Mouse (Mus musculus) intestine, postnatal 0 days (tissue): Measurements from ENCODE around the gene 4931428F04Rik. TPM values are rescaled to one million over a fixed set of nuclear protein-coding genes. Genes with fewer than 3 reads are reported as not detected.

ENCODE experiments used
- ATAC-seq: fragments of 200-750 bp; cut with Nextera tagmentation; 2 replicates; pipeline ENCODE4 v1.8.0; 2017; ENCODE audit warnings: mild to moderate bottlenecking, moderate TSS enrichment, moderate library complexity
- H3K27ac ChIP-seq: fragments of 300-500 bp; sonication (generic); 2 replicates; pipeline ENCODE4 v1.5.1; 2014; ENCODE audit warnings: mild to moderate bottlenecking, low read depth, low read length, moderate library complexity
- H3K27me3 ChIP-seq: fragments of 300-500 bp; sonication (generic); replicated peaks from 2 replicates; pipeline ENCODE4 v1.6.1; 2014; ENCODE audit warnings: low read length, mixed read lengths; ENCODE audit not compliant: control insufficient read depth, insufficient read depth
- H3K36me3 ChIP-seq: fragments of 300-500 bp; sonication (generic); 2 replicates; pipeline ENCODE4 v1.6.1; 2014; ENCODE audit warnings: mild to moderate bottlenecking, moderate library complexity; ENCODE audit not compliant: control insufficient read depth, insufficient read depth
- H3K4me1 ChIP-seq: fragments of 300-500 bp; sonication (generic); replicated peaks from 2 replicates; pipeline ENCODE4 v1.6.1; 2014; ENCODE audit warnings: antibody characterized with exemption, low read length, mixed read lengths; ENCODE audit not compliant: control insufficient read depth, insufficient read depth
- H3K4me2 ChIP-seq: fragments of 300-500 bp; sonication (generic); replicated peaks from 2 replicates; pipeline ENCODE4 v1.6.1; 2014; ENCODE audit warnings: low read depth, mild to moderate bottlenecking, moderate library complexity
- H3K4me3 ChIP-seq: fragments of 300-500 bp; sonication (generic); 2 replicates; pipeline ENCODE4 v1.5.1; 2014; ENCODE audit warnings: low read depth, low read length
- H3K9ac ChIP-seq: fragments of 300-500 bp; sonication (generic); 2 replicates; pipeline ENCODE4 v1.6.1; 2014; ENCODE audit warnings: mild to moderate bottlenecking, low read depth, low read length
- H3K9me3 ChIP-seq: fragments of 300-500 bp; sonication (generic); 2 replicates; pipeline ENCODE4 v1.6.1; 2016; ENCODE audit warnings: mixed run types; ENCODE audit not compliant: control insufficient read depth
- CTCF ChIP-seq: sonication (generic); IDR thresholded peaks from 2 replicates; pipeline ENCODE4 v1.5.1; 2016; ENCODE audit warnings: low read depth, mild to moderate bottlenecking, control low read depth, antibody characterized with exemption, moderate library complexity
- WGBS: fragments of 180-500 bp; shearing (Covaris S2); extraction: QIAGEN DNeasy Blood & Tissue Kit; methylation state at CpG from one replicate; pipeline ENCODE4 v1.1.7; 2014; 5-methylcytosine and 5-hydroxymethylcytosine counted together
- polyA plus RNA-seq: library from polyadenylated mRNA; unstranded; fragments of >200 nt; fragmentation: Nextera tagmentation; extraction: Ambion mirVana; gene quantifications from 2 replicates; pipeline ENCODE4 v1.2.1, GENCODE M21; 2015

Gene 4931428F04Rik
- polyA plus RNA-seq, 1 experiment from 2014 or later: 1.5 TPM

GRCm38 (mm10) chr8:105258911-105259720 lies 30.5 kb downstream of the 4931428F04Rik start:
- Histone ChIP-seq H3K4me1 (peaks cover 18% of the 10 kb centered on the region), H3K9me3 (no peaks in the 10 kb centered on the region), H3K9ac (no peak overlapping the region), H3K36me3 (peaks cover 6% of the 10 kb centered on the region; the same call in 1 of the 2 replicates), H3K4me3 (peak overlapping the region; percentile 20), H3K27me3 (peaks cover 10% of the 10 kb centered on the region; the same call in 1 of the 2 replicates), H3K27ac (no peak overlapping the region), H3K4me2 (peak overlapping the region; percentile 60)
- 29% methylated on average over 55 of the region's 55 CpGs for WGBS
- no peak for ATAC-seq
- peak; percentile 36 for TF ChIP-seq CTCF

DNA sequence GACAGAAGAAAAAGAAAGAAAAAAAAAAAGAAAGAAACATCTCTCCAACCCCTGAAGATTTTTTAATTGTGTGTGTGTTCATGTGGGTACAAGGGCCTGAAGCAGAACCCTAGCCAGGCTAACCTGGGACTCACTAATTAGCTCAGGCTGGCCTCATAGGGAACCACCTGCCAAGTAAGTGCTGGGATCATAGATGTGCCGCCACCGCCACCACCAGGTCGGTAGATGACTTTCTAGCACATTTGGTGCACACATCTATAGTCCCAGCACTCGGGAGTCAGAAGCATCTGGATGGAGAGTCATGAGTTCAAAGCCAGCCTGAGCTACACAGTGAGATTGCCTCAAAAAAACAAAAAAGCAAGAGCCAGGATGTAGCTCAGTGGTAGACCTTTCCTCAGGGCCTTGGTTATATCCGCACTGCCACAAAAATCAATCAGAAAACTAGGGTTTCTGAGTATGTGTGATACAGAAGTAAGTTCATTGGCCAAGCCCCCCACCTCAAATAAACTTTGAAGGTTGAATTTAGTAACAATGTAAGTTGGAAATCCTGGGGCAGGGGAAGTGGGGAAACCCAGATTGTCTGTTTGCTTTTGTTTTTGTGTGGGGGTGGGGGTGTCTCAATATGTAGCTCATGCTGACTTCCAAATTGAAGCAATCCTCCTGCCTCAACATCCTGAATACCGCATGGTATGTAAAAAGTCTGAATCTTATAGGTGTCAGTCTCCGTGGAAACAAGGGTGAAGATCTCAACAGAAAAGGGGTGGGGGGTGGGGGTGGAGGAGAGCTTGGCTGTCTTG lies 32.1 kb downstream of the 4931428F04Rik start:
- Histone ChIP-seq H3K4me3 (no peak overlapping the region), H3K27me3 (peaks cover 10% of the 10 kb centered on the region; the same call in 1 of the 2 replicates), H3K9ac (no peak overlapping the region), H3K4me1 (peaks cover 12% of the 10 kb centered on the region; the same call in 1 of the 2 replicates), H3K27ac (no peak overlapping the region), H3K9me3 (no peaks in the 10 kb centered on the region), H3K4me2 (no peak overlapping the region), H3K36me3 (peaks cover 6% of the 10 kb centered on the region; the same call in 1 of the 2 replicates)
- no peak for ATAC-seq
- WGBS: 87% methylated on average over 7 of the region's 7 CpGs
- TF ChIP-seq CTCF: no peak

DNA sequence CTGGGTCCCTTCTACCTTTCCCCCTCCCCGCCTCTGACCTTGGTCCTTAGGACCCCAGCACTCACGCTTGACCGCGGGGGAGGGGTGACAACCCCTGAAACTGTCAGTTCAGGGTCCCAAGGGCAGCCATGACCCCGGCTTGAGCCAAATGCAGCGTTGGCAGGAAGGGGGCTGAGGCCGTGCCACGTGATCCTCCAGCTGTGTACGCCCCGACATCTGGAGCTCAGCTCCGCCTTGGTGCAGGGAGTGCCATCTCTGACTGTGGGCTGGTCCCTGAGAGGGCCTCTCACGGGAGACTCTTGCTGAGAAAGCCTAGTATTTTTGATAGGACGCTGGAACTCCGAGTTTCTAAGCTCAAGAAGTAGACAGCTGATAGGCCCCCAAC lies 34.7 kb downstream of the 4931428F04Rik start, which contains the start of gene B3gnt9:
B3gnt9 (minus strand) TSS at position 188 of the 385 bp plus-strand sequence.
- H3K9ac ChIP-seq: peak within 1 kb of the TSS; percentile 47
- peaks cover 10% of the 10 kb centered on the region; the same call in 1 of the 2 replicates for H3K27me3 ChIP-seq
- peaks cover 12% of the 10 kb centered on the region; the same call in 1 of the 2 replicates for H3K4me1 ChIP-seq
- under 1% methylated on average over 14 of the region's 14 CpGs for WGBS
- no peaks in the 10 kb centered on the region for H3K9me3 ChIP-seq
- H3K4me3 ChIP-seq: peak within 1 kb of the TSS; percentile 64
- peak within 1 kb of the TSS; percentile 72 for H3K27ac ChIP-seq
- H3K4me2 ChIP-seq: peak within 1 kb of the TSS; percentile 98
- peak; percentile 62 for ATAC-seq
- no peak for TF ChIP-seq CTCF
- peaks cover 30% of the 10 kb centered on the region for H3K36me3 ChIP-seq

DNA sequence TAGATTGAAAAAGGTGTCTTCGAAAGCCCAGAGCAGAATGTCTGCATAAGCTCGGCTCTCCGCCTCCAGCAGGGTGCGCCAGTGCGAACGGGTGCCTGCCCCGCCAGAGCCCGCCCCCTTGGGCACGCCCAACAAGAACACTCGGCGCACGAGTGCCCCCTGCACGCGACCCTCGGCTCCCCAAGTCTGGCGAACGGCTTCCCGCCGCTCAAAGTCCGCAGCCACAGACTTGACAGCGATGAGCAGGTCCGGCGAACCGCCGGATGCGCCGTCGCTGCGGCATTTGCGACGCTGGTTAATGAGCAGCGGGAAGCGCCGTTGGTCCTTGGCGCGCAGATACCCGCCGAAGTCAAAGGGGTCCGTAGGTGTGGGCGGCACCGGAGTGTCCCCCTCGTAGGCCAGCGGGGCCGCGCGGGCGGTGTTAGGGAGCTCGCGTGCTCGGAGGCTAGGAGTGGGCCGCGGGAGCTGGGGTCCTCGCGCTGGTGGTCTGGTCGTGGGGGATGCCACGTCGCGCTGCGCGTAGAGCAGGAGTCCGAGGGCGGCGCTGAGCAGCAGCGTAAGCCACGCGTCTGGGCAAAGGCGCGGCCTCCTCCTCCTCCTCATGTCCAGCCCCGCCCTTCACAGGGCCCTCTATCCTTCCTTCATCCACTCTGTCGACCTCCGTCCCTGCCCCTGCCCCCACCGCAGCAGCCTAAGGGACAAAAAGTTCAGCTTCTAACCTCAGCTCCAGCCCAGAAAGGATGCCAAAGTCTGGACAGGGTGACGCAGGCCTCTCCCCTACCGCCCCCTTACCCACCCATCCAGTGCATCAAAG lies 35.3 kb downstream of the 4931428F04Rik start:
- peak overlapping the region; percentile 47 for H3K9ac ChIP-seq
- peak; percentile 76 for ATAC-seq
- H3K4me3 ChIP-seq: peak overlapping the region; percentile 64
- H3K4me1 ChIP-seq: peaks cover 8% of the 10 kb centered on the region; the same call in 1 of the 2 replicates
- peaks cover 36% of the 10 kb centered on the region for H3K36me3 ChIP-seq
- peak; percentile 97 for TF ChIP-seq CTCF
- peaks cover 10% of the 10 kb centered on the region; the same call in 1 of the 2 replicates for H3K27me3 ChIP-seq
- peak overlapping the region; percentile 72 for H3K27ac ChIP-seq
- peak overlapping the region; percentile 98 for H3K4me2 ChIP-seq
- WGBS: under 1% methylated on average over 74 of the region's 74 CpGs
- no peaks in the 10 kb centered on the region for H3K9me3 ChIP-seq

DNA sequence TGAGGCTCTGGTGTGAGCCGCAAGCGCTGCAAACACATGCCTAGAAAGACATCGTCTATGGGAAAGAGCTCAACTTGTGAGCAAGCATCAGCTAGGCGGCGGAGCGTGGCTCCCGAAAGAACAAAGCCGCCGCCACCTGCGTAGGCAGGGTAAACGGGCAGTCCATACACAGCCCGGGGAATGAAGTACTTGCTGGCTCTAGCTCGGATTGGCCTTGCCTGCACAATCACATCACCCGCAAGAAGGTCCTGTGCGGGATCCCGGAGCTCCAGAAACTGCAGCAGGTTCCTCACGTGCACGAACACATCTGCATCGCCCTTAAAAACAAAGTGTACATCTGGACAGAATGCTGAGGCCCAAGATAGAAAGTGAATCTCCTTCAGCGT lies 35.9 kb downstream of the 4931428F04Rik start:
- no peak for TF ChIP-seq CTCF
- H3K9me3 ChIP-seq: no peaks in the 10 kb centered on the region
- H3K36me3 ChIP-seq: peaks cover 38% of the 10 kb centered on the region
- 0 out of 2 replicates have a peak, but pooled peaks cover 4% of the 10 kb centered on the region for H3K27me3 ChIP-seq
- H3K4me1 ChIP-seq: peaks cover 3% of the 10 kb centered on the region; the same call in 1 of the 2 replicates
- no peak overlapping the region for H3K27ac ChIP-seq
- peak overlapping the region; percentile 64 for H3K4me3 ChIP-seq
- ATAC-seq: no peak
- peak overlapping the region; percentile 47; the same call in 1 of the 2 replicates for H3K9ac ChIP-seq
- WGBS: 53% methylated on average over 20 of the region's 20 CpGs
- peak overlapping the region; percentile 98 for H3K4me2 ChIP-seq
